Mouse (Mus musculus) thymus, postnatal 4 days (tissue): ENCODE results near the gene Vps51.

Experiments used
- DNase-seq: peaks from one replicate; pipeline ENCODE4 v3.0.0; 2021

Gene Vps51

DNA sequence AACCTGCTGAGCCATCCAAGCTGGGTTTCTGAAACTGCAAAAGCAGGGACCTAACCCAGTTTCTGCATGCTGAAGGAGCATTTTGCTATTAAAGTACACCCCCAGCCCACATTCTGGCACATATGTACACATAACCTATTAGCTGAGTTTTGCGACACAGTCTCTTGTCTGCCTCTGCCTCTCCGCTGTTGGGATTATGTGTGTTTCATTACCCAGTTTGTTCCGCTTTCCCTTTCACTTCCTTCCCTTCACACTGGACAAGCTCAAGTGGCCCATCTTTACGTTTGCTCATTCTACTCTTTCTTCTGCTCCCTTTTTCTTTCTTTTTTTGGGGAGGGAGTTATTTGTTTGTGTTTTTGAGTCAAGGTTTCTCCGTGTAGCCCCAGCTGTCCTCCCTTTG lies 3.1 kb downstream of the Vps51 start:
- no peak for DNase-seq

DNA sequence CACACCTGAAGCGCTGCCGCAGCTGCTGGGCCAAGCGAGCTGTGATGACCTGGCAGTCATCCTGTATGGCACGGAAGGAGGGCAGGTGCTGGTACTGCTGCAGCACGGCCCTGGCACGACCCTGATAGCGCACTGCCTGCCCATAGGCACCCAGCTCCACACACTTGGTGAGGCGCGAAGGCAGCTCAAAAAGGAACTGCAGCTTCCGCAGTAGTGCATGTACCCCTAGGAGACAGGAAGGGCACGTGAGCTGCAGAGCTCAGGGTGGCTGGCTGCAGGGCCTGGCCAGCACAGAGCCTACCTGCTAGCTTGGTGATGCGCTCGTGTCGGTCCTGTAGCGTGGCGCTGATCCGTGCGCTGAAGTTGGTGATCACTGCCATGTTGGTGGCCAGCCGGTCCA lies 5.8 kb downstream of the Vps51 start:
- DNase-seq = no peak

DNA sequence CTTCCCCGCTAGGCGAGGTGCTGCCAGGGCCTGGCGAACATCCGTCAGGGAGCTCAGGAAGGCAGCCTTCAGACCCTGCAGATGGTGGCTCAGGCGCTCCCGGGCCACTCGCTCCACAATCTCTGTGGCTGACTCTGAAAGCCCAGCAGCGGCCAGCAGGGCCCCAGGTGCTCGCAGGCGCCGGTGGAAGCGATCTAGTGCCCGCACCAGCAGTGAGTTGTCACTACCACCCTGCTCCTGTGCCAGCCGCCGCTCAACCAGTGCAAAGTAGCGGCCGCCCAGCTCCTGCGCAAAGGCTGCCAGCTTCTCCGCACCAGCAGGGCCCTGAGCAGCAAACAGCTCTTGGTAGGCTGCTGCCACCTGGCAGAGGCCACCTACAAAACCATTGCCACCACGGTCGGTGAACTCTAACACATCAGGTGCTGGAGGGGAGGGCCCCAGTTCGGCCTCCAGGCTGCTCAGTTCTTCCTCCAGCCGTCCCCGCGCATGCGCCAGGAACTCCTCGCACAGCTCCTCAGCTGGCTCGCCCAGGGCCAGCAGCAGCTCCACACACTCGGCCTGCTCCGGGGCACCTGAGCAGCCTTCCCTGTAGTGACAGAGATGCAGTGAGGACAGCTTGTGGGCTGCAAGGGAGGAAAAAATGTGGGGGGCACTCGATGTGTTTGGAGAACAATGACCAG lies 6.3 kb downstream of the Vps51 start:
- peak; percentile 19 for DNase-seq

- DNase-seq = no peak
Measured at GRCm38 (mm10) chr19:6069851-6070250, 7.2 kb downstream of the Vps51 start.

GRCm38 (mm10) chr19:6068951-6069350 lies 8.1 kb downstream of the Vps51 start:
- DNase-seq = peak; percentile 77

GRCm38 (mm10) chr19:6067724-6068415 lies 9.2 kb downstream of the Vps51 start, which contains the start of gene Tm7sf2:
Gene Tm7sf2, minus strand, starts transcription at chr19:6068373.
- peak; percentile 89 for DNase-seq

- DNase-seq = peak; percentile 96
Measured at GRCm38 (mm10) chr19:6067011-6067723, 9.9 kb downstream of the Vps51 start.

- DNase-seq = no peak
Measured at GRCm38 (mm10) chr19:6066571-6066970, 10.5 kb downstream of the Vps51 start.

DNA sequence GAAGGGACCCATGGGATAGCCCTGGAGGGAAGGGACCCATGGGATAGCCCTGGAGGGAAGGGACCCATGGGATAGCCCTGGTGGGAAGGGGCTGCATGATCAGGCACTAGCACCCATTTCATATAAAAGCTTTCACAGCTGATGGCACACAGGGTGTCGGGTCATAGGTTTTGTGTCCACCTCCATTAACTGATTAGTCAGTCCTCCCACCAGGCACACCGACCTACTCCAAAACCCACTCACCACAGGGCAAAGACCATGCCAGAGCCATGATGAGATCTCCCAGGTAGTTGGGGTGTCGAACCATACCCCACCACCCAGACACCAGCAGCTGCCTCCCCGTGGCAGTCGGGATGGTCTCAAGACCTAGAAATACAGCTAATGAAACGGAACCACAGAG lies 13.9 kb downstream of the Vps51 start:
- no peak for DNase-seq

DNA sequence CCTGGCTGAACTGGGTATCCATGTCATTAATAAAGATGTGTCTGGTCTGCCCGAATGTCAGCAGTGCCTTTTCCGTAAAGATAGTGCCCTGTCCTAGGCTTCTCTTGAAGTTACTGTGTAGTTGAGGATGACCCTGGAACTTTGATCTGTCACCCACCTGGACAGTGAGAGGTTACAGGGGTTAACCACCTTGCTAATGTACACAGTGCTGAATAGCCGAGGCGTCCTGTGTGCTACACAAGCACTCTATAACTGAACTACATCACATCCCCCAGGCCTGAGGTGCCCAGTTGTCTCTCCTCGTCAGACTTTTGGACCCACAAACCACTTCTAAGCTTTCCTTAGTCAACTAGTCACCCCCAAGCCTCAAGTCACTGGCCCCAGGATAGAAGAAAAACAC lies 14.6 kb downstream of the Vps51 start:
- no peak for DNase-seq

GRCm38 (mm10) chr19:6061641-6062302 lies 15.3 kb downstream of the Vps51 start:
- DNase-seq = peak; percentile 77

DNA sequence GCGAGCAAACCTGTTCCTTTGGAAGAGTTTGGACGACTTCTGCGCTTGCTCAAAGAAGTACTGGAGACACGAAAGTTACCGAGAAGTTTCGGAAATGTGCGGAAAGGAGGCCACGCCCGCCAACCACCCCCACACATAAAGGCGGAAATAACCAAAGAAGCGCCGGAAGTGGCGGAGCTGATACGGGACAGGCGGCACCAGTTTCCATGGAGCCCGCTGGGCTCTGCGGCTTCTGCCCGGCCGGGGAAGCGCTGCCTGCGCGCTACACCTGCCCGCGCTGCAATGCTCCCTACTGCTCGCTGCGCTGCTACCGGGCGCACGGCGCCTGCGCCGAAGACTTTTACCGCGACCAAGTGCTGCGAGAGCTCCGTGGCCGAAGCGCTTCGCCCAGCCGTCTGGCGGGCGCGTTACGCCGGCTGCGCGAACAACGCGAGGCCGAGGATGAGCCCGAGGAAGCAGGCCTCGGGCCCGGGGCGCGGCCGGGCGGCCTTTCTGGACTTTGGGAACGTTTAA lies 16.0 kb downstream of the Vps51 start, which contains the start of gene Znhit2:
Gene Znhit2 (plus strand): TSS at position 172 of the 513 bp plus-strand sequence.
- DNase-seq = peak; percentile 92

- no peak for DNase-seq
Measured at GRCm38 (mm10) chr19:6058966-6059365, 18.1 kb downstream of the Vps51 start.

DNA sequence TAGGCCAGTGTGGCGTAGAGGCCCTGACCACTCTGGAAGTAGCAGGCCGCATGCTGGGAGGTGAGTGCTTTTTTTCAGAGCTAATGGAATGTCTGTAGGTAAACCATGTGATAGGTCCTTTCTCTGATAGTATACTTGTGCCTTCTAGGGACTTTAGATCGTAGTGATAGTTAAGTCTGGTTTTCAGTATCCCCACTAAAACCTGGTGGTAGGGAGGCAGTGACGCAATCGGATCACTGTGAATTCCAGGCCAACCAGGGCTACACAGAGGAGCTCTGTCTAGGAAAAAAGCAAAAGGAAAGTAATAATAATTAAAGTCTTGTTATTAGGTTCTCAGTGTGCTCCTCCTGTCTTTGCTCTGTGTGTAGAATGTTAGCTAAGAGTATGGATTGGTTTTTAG lies 18.5 kb downstream of the Vps51 start:
- DNase-seq = no peak

GRCm38 (mm10) chr19:6057313-6058096 lies 19.5 kb downstream of the Vps51 start, which contains the start of the genes Mrpl49 and Fau:
Gene Mrpl49, minus strand, starts transcription at chr19:6057785.
Gene Fau, plus strand, starts transcription at chr19:6057844.
- DNase-seq = peak; percentile 100

GRCm38 (mm10) chr19:6056696-6057095 lies 20.3 kb downstream of the Vps51 start:
- no peak for DNase-seq

DNA sequence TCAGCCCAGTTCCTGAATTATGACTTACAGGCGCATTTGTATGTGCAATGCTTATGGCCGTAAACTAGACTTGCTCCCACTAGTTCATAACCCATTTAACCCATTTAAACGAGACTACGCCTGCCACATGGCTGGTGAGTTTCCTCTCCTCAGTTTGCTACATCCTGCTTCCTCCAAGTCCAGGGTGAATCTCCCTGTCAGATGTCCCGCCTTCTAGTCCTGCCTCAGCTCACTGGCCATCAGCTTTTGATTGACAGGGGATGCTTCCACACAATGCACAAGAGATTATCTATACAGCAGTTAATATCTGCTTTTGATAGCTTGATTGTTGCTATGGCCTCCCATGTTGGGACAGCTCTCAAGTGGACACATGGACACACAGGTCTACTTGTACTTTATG lies 22.7 kb downstream of the Vps51 start:
- DNase-seq = no peak

GRCm38 (mm10) chr19:6052516-6052915 lies 24.5 kb downstream of the Vps51 start:
- no peak for DNase-seq

DNA sequence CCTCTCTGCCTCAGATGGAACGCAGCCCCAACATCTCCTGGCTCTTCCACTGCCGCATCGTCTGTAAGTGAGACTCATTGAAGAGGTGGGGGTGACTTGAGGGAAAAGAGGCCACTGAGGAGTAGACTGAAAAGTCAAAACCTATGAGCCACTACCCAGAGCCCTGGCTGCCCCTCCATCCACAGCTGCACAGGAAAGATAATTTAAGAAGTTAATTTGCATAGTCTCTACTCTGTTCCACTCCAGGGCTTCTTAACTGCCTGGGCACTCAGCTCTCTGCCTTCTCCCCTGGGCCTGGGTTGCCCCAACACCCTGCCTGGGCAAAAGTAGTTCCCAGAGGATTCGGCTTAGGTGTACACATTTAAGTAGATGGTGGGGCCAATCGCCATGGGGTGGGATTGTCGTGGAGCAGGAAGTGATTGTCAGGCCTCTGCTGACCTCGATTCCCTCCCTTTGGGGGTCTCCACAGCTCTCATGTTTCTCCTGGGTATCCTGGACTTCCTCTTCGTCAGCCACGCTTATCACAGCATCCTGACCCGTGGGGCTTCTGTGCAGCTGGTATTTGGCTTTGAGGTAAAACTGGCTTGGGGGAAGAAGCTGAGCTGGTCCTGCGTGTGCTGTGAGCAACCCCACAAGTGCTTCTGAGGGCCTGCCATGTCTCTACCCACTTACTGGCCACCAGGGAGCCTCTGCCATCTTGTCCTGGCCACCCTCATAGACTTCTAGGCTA lies 28.2 kb downstream of the Vps51 start:
- DNase-seq = no peak

DNA sequence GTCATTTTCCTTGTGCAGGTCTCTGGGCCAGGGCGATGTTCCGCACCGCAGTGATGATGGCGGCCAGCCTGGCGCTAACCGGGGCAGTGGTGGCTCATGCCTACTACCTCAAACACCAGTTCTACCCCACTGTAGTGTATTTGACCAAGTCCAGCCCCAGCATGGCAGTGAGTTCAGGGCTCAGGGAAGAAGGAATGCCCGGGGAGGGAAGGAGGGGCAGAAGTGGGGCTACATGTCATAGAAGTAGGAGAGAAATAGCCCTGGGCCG lies 29.2 kb downstream of the Vps51 start:
- peak; percentile 17 for DNase-seq

DNA sequence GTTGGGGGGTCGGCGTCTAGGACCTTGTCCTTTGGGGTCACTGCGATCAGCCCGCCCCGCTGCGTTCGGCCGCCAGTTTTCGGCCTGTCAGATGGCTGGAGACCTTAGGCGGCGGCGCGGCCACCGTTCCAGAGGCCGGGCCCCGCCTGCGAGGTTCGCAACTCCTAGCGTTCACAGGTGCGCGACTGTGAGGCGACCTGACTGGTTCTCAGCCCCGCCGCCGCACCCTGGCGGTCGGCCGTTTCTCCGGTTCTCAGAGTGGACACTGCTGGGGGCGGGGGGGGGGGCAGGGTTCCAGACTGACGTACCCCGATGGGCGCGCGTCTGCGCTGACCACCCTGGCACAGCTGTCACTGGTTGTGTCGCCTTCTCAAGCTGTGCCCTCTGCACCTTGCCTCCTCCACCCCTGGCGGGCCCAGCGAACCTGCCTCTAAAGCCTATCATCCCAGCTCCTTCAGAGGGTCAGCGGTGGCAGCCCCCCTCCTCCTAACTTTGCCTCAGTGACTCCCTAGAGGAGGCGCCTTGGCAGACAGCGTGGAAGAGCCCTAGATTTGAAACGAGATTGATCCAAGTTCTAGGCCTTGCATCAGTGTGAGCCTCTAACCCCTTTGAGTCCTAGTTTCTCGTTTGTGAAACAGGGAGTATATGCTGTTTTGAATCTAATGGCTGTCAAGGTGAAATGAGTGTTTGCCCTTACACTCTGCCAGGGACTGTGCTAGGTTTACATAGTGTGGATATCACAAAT lies 29.7 kb downstream of the Vps51 start:
- DNase-seq = no peak
